Mouse (Mus musculus): ENCODE results near the gene Shisal1. TPM values are rescaled to one million over a fixed set of nuclear protein-coding genes. Genes with fewer than 3 reads are reported as not detected.
A peak's percentile ranks its signal among the peaks of the same experiment; 100 is the strongest.

The Shisal1 gene
- polyA plus RNA-seq, 1 experiment: 2.2 TPM

DNA sequence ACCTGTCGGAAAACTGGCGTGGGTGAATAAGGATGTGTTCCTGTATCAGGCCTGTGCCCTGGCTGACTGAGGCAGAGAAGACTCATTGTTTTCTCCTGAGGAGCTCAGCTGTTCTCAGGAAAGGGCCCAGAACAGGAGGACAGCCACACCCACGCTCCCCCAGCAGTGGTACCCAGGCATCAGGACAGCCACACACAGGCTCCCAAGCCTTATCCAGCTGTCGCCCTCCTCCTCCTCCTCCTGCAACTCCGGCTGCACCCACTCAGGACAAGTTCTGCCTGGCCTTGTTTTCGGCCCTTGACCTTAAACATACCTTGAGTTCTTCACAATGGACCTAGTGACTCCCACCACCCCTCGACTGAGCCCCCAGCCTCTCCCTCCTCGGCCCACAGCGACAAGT, 68.2 kb downstream of the Shisal1 start:
- no peaks in the 10 kb centered on the region for H3K27me3 ChIP-seq (ENCODE audit: control insufficient read depth, insufficient read depth, insufficient read length)
- no peaks in the 10 kb centered on the region for H3K36me3 ChIP-seq (ENCODE audit: control insufficient read depth, insufficient read depth)
- H3ac ChIP-seq (ENCODE audit: control insufficient read depth, insufficient read length): no peak overlapping the region
- TF ChIP-seq SRF (IDR thresholded peaks at IDR 0.05; ENCODE audit: control insufficient read depth, insufficient read length, low read depth) (no peak), CEBPB (IDR thresholded peaks at IDR 0.05; ENCODE audit: insufficient read depth, poor library complexity, severe bottlenecking) (no peak), MYOD1 (IDR thresholded peaks at IDR 0.05; ENCODE audit: control insufficient read depth in 1 of 3, insufficient read length in 2 of 3, low read depth in 2 of 3) (peak in 2 of 3 experiments; percentile 43 to 54), MYOG (IDR thresholded peaks at IDR 0.05; ENCODE audit: control insufficient read depth in 1 of 3, insufficient read depth in 1 of 3, insufficient read length in 2 of 3, low read depth in 2 of 3) (peak in 2 of 3 experiments; percentile 45 to 65), TCF3 (IDR thresholded peaks at IDR 0.05; ENCODE audit: insufficient read length, low read depth) (no peak)
- no peak overlapping the region for H3K4me2 ChIP-seq (ENCODE audit: low read depth)
- no peaks in the 10 kb centered on the region for H3K79me2 ChIP-seq (ENCODE audit: control insufficient read depth, insufficient read depth)
- no peak overlapping the region for H3K4me3 ChIP-seq

DNA sequence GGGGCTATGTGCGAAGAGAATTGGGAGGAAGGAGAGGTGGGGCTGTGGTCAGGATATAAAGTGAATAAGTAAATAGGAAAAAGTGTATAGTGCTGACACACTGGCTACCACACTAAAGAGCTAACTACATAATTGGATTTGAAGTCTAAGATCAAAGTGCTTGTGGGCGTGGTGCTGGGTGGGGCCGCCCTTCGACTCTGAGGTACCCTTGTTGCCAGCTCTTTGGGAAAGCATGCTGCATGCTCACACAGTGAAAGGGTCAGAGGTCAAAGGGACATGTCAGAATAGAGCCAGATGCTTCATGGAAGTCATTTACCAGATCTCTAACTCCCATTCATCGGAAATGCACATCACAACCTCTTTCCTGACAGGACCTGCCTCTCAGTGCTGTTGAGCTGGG, 74.1 kb downstream of the Shisal1 start:
- H3K36me3 ChIP-seq (ENCODE audit: control insufficient read depth, insufficient read depth): no peaks in the 10 kb centered on the region
- no peaks in the 10 kb centered on the region for H3K27me3 ChIP-seq (ENCODE audit: control insufficient read depth, insufficient read depth, insufficient read length)
- no peak overlapping the region for H3K4me2 ChIP-seq (ENCODE audit: low read depth)
- H3K79me2 ChIP-seq (ENCODE audit: control insufficient read depth, insufficient read depth): no peaks in the 10 kb centered on the region
- H3K4me3 ChIP-seq: no peak overlapping the region
- TF ChIP-seq USF1 (IDR thresholded peaks at IDR 0.05; ENCODE audit: low read depth) (no peak), SRF (IDR thresholded peaks at IDR 0.05; ENCODE audit: control insufficient read depth, insufficient read length, low read depth) (no peak), REST (IDR thresholded peaks at IDR 0.05; ENCODE audit: insufficient read depth, insufficient read length) (no peak), MAX (IDR thresholded peaks at IDR 0.05; ENCODE audit: low read depth) (no peak), POLR2AphosphoS2 (IDR thresholded peaks at IDR 0.05; ENCODE audit: insufficient read length, low read depth) (no peak), E2F4 (IDR thresholded peaks at IDR 0.05; ENCODE audit: insufficient read depth) (no peak), POLR2A (IDR thresholded peaks at IDR 0.05; ENCODE audit: insufficient read length, low read depth) (no peak), TCF12 (IDR thresholded peaks at IDR 0.05; ENCODE audit: insufficient read depth, poor library complexity, severe bottlenecking) (no peak), CEBPB (IDR thresholded peaks at IDR 0.05; ENCODE audit: insufficient read depth, poor library complexity, severe bottlenecking) (no peak), MYOG (IDR thresholded peaks at IDR 0.05; ENCODE audit: control insufficient read depth in 1 of 3, insufficient read depth in 1 of 3, insufficient read length in 2 of 3, low read depth in 2 of 3) (no peak), MYOD1 (IDR thresholded peaks at IDR 0.05; ENCODE audit: control insufficient read depth in 1 of 3, insufficient read length in 2 of 3, low read depth in 2 of 3) (no peak), TCF3 (IDR thresholded peaks at IDR 0.05; ENCODE audit: insufficient read length, low read depth) (no peak)
- no peak overlapping the region for H3ac ChIP-seq (ENCODE audit: control insufficient read depth, insufficient read length)

DNA sequence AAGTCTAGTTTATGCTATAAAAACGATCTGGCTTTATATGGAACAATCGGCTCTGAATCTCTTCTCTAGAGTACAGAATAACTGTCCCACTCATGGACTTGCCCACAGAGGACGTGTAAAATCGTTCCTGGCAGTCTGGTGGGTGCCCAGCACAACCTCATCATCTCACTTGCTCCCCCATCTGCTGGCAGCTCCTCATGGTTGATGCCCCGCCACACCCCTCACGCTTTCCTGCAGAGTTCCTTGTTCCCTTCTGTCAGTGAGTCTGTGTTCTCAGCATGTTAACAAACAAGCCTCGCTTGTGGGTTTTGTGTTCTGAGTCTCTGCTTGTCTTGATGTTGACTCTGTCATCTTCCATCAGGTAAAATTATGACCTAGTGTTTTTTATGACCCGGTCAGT, 79.5 kb downstream of the Shisal1 start:
- H3K4me3 ChIP-seq: no peak overlapping the region
- H3K36me3 ChIP-seq (ENCODE audit: control insufficient read depth, insufficient read depth): no peaks in the 10 kb centered on the region
- TF ChIP-seq SRF (IDR thresholded peaks at IDR 0.05; ENCODE audit: control insufficient read depth, insufficient read length, low read depth) (no peak), POLR2A (IDR thresholded peaks at IDR 0.05; ENCODE audit: insufficient read length, low read depth) (no peak), TCF3 (IDR thresholded peaks at IDR 0.05; ENCODE audit: insufficient read length, low read depth) (no peak), POLR2AphosphoS2 (IDR thresholded peaks at IDR 0.05; ENCODE audit: insufficient read length, low read depth) (no peak), CEBPB (IDR thresholded peaks at IDR 0.05; ENCODE audit: insufficient read depth, poor library complexity, severe bottlenecking) (no peak), E2F4 (IDR thresholded peaks at IDR 0.05; ENCODE audit: insufficient read depth) (no peak), MYOG (IDR thresholded peaks at IDR 0.05; ENCODE audit: control insufficient read depth in 1 of 3, insufficient read depth in 1 of 3, insufficient read length in 2 of 3, low read depth in 2 of 3) (no peak), MYOD1 (IDR thresholded peaks at IDR 0.05; ENCODE audit: control insufficient read depth in 1 of 3, insufficient read length in 2 of 3, low read depth in 2 of 3) (no peak), REST (IDR thresholded peaks at IDR 0.05; ENCODE audit: insufficient read depth, insufficient read length) (no peak), TCF12 (IDR thresholded peaks at IDR 0.05; ENCODE audit: insufficient read depth, poor library complexity, severe bottlenecking) (no peak), MAX (IDR thresholded peaks at IDR 0.05; ENCODE audit: low read depth) (no peak), USF1 (IDR thresholded peaks at IDR 0.05; ENCODE audit: low read depth) (no peak)
- no peak overlapping the region for H3ac ChIP-seq (ENCODE audit: control insufficient read depth, insufficient read length)
- no peak overlapping the region for H3K4me2 ChIP-seq (ENCODE audit: low read depth)
- no peaks in the 10 kb centered on the region for H3K27me3 ChIP-seq (ENCODE audit: control insufficient read depth, insufficient read depth, insufficient read length)
- H3K79me2 ChIP-seq (ENCODE audit: control insufficient read depth, insufficient read depth): no peaks in the 10 kb centered on the region

DNA sequence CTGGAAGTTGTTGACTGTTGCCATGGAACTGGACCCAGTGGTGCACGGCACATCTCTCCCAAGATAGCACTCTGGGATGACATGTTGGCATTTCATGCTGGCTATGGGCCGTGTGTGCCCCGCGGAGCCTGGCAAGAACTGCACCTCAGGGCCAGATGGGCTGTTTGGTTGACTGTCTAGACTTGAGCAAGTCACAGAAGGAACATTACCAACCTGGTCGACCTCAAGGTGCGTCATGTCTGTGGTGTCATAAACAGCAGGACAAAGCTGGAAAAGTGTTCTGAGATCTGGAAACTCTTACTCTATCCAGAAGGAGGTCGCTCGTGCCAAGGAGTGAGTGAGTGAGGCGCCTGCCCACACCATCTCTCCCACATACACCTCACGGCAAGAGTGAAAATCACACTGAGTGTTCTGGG, 80.3 kb downstream of the Shisal1 start:
- Histone ChIP-seq H3K36me3 (ENCODE audit: control insufficient read depth, insufficient read depth) (no peaks in the 10 kb centered on the region), H3ac (ENCODE audit: control insufficient read depth, insufficient read length) (no peak overlapping the region), H3K79me2 (ENCODE audit: control insufficient read depth, insufficient read depth) (no peaks in the 10 kb centered on the region), H3K4me2 (ENCODE audit: low read depth) (no peak overlapping the region), H3K4me3 (no peak overlapping the region), H3K27me3 (ENCODE audit: control insufficient read depth, insufficient read depth, insufficient read length) (no peaks in the 10 kb centered on the region)
- TF ChIP-seq E2F4 (IDR thresholded peaks at IDR 0.05; ENCODE audit: insufficient read depth): no peak
- TF ChIP-seq REST (IDR thresholded peaks at IDR 0.05; ENCODE audit: insufficient read depth, insufficient read length): no peak
- no peak for TF ChIP-seq MYOD1 (IDR thresholded peaks at IDR 0.05; ENCODE audit: control insufficient read depth in 1 of 3, insufficient read length in 2 of 3, low read depth in 2 of 3)
- no peak for TF ChIP-seq USF1 (IDR thresholded peaks at IDR 0.05; ENCODE audit: low read depth)
- TF ChIP-seq TCF12 (IDR thresholded peaks at IDR 0.05; ENCODE audit: insufficient read depth, poor library complexity, severe bottlenecking): no peak
- no peak for TF ChIP-seq POLR2AphosphoS2 (IDR thresholded peaks at IDR 0.05; ENCODE audit: insufficient read length, low read depth)
- TF ChIP-seq TCF3 (IDR thresholded peaks at IDR 0.05; ENCODE audit: insufficient read length, low read depth): no peak
- no peak for TF ChIP-seq CEBPB (IDR thresholded peaks at IDR 0.05; ENCODE audit: insufficient read depth, poor library complexity, severe bottlenecking)
- no peak for TF ChIP-seq SRF (IDR thresholded peaks at IDR 0.05; ENCODE audit: control insufficient read depth, insufficient read length, low read depth)

Data from myocyte (in vitro differentiated cells).